Mouse (Mus musculus) hindbrain, embryonic 13.5 days (tissue): Measurements from ENCODE around the gene Mfap2. TPM values are rescaled to one million over a fixed set of nuclear protein-coding genes. Genes with fewer than 3 reads are reported as not detected.

Experiments
- ATAC-seq: fragments of 200-750 bp; cut with Nextera tagmentation; 2 replicates; pipeline ENCODE4 v1.8.0; 2017; ENCODE audit warnings: moderate TSS enrichment; ENCODE audit not compliant: low FRiP score
- H3K27ac ChIP-seq: fragments of 300-500 bp; sonication (generic); 2 replicates; pipeline ENCODE4 v1.5.1; 2015; ENCODE audit warnings: inconsistent platforms, mild to moderate bottlenecking, moderate library complexity
- H3K27me3 ChIP-seq: fragments of 300-500 bp; sonication (generic); 2 replicates; pipeline ENCODE4 v1.6.1; 2015; ENCODE audit warnings: mild to moderate bottlenecking, inconsistent platforms
- H3K36me3 ChIP-seq: fragments of 300-500 bp; sonication (generic); 2 replicates; pipeline ENCODE4 v1.6.1; 2015; ENCODE audit warnings: mild to moderate bottlenecking, inconsistent platforms
- H3K4me1 ChIP-seq: fragments of 300-500 bp; sonication (generic); replicated peaks from 2 replicates; pipeline ENCODE4 v1.6.1; 2015; ENCODE audit warnings: inconsistent platforms
- H3K4me2 ChIP-seq: fragments of 300-500 bp; sonication (generic); 2 replicates; pipeline ENCODE4 v1.6.1; 2015; ENCODE audit warnings: inconsistent platforms, mild to moderate bottlenecking, moderate library complexity
- H3K4me3 ChIP-seq: fragments of 300-500 bp; sonication (generic); 2 replicates; pipeline ENCODE4 v1.5.1; 2015; ENCODE audit warnings: mild to moderate bottlenecking, inconsistent platforms
- H3K9ac ChIP-seq: fragments of 300-500 bp; sonication (generic); 2 replicates; pipeline ENCODE4 v1.6.1; 2015; ENCODE audit warnings: mild to moderate bottlenecking, inconsistent platforms
- H3K9me3 ChIP-seq: fragments of 300-500 bp; sonication (generic); 2 replicates; pipeline ENCODE4 v1.6.1; 2016; ENCODE audit warnings: inconsistent platforms
- WGBS: fragments of 180-500 bp; shearing (Covaris S2); methylation state at CpG from one replicate; pipeline ENCODE4 v1.1.7; 2015; 5-methylcytosine and 5-hydroxymethylcytosine counted together
- polyA plus RNA-seq: library from polyadenylated mRNA; unstranded; fragments of >200 nt; fragmentation: Nextera tagmentation; extraction: Ambion mirVana; gene quantifications from 2 replicates; pipeline ENCODE4 v1.2.1, GENCODE M21; 2015

The Mfap2 gene
- polyA plus RNA-seq, 1 experiment from 2014 or later = 198 TPM

DNA sequence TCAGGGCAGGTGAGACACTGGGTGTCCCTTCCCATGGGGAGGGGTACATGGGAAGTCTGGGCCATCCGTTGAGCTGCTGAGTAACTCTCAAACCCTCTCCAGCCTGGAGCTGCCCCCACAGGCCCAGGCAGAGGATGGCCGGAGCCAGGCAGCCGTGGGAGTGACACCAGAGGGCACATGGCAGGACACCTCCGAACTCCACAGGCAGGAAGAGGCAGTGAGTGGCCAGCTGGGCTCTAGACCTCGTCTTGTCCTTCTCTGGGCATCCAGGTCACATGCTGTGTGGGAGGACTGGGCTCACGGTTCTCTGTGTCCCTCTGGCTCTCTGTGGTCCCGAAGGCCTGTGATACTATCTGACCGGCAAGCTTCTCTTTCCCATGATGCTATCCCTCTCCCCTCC, 16.4 kb upstream of the Mfap2 start:
- Histone ChIP-seq H3K36me3 (peaks cover 72% of the 10 kb centered on the region), H3K27ac (no peak overlapping the region), H3K27me3 (no peaks in the 10 kb centered on the region), H3K9ac (no peak overlapping the region), H3K4me2 (no peak overlapping the region), H3K9me3 (no peaks in the 10 kb centered on the region), H3K4me3 (no peak overlapping the region), H3K4me1 (peaks cover 27% of the 10 kb centered on the region)
- ATAC-seq = no peak
- 86% methylated on average over 8 of the region's 8 CpGs for WGBS

DNA sequence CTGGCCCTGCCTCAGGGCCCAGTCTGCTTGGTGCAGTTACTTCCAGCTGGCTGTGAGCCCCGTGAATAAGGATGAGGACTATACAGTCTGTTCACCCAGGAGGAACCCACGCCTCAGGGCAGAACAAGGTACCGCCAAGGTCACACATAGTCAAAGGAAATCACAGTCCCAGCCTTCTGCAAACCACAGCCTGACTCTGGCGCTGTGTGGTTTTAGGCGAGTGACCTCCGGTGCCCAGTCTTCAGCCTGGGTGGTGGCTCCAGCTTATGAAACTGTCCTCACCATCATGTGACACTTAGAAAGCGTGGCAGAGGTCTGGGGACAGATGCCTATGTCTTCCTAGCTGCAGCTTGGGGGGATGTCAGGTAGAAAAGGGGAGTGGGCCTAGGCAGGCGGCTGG, 14.4 kb upstream of the Mfap2 start:
- no peak for ATAC-seq
- Histone ChIP-seq H3K27ac (no peak overlapping the region), H3K4me2 (no peak overlapping the region), H3K4me1 (peaks cover 8% of the 10 kb centered on the region; the same call in 1 of the 2 replicates), H3K36me3 (peaks cover 88% of the 10 kb centered on the region), H3K4me3 (no peak overlapping the region), H3K9me3 (no peaks in the 10 kb centered on the region), H3K9ac (no peak overlapping the region), H3K27me3 (no peaks in the 10 kb centered on the region)
- 97% methylated on average over 8 of the region's 8 CpGs for WGBS

DNA sequence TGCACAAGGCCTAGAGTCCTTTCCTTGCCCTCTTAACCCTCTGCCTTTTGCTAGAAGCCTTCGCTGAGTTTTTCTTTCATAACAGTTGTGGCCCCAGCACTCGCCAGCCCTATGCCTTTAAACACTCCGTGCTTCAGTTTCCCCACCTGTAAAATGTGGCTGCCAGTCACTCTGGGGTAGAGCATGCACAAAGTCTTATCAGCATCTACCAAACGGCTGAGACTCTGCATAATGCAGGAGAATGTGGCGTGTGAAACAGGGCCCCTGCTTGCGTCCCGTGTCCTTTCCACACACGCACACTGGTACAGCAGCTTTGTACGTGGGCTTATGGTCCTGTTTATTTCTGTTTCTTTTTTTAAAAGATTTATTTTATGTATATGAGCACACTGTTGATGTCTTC, 13.4 kb upstream of the Mfap2 start:
- no peak for ATAC-seq
- Histone ChIP-seq H3K9ac (no peak overlapping the region), H3K36me3 (peaks cover 98% of the 10 kb centered on the region), H3K27ac (no peak overlapping the region), H3K4me2 (no peak overlapping the region), H3K9me3 (no peaks in the 10 kb centered on the region), H3K4me1 (peaks cover 1% of the 10 kb centered on the region; the same call in 1 of the 2 replicates), H3K4me3 (no peak overlapping the region), H3K27me3 (no peaks in the 10 kb centered on the region)
- WGBS = 95% methylated on average over 9 of the region's 9 CpGs

DNA sequence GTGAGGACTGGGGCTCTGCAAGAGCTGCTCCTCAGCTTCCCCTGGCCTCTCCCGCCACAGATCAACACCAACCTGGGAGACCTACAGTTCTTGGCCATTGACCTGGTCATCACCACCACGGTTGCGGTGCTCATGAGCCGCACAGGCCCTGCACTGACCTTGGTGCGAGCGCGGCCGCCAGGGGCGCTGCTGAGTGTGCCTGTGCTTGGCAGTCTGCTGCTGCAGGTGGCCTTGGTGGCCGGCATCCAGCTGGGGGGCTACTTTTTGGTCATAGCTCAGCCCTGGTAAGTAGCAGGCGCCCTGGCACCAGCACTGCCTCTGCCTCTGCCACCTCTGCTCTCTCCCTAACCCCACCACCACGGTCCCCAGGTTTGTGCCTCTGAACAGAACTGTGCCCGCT, 4.2 kb upstream of the Mfap2 start:
- no peak overlapping the region for H3K4me2 ChIP-seq
- no peak overlapping the region for H3K27ac ChIP-seq
- H3K4me1 ChIP-seq = peaks cover 9% of the 10 kb centered on the region
- H3K36me3 ChIP-seq = peaks cover 74% of the 10 kb centered on the region
- ATAC-seq = no peak
- H3K4me3 ChIP-seq = no peak overlapping the region
- H3K27me3 ChIP-seq = no peaks in the 10 kb centered on the region
- no peaks in the 10 kb centered on the region for H3K9me3 ChIP-seq
- 80% methylated on average over 13 of the region's 13 CpGs for WGBS
- no peak overlapping the region for H3K9ac ChIP-seq

DNA sequence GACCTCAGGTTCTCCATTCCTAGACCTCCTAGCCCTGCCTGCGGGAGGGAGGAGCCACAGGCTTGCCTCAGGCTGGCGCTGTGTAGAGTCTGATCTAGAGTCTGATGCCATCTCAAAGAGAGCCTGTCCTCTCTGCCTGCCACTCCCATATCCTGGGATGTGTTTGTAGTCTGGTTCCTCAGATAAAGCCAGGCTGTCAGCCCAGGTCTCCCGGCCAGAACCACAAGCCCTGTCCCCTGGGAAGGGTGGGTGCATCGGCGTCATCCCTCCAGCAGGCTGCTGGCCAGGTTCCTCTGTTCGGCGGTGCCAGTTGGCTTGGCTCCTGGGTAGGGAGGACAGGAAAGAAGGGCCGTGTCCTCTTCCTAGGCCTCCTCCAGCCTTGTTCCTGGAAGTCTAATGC, 2.2 kb upstream of the Mfap2 start:
- Histone ChIP-seq H3K4me1 (peaks cover 30% of the 10 kb centered on the region), H3K27ac (no peak overlapping the region), H3K36me3 (peaks cover 58% of the 10 kb centered on the region), H3K9ac (no peak overlapping the region), H3K27me3 (no peaks in the 10 kb centered on the region), H3K9me3 (no peaks in the 10 kb centered on the region), H3K4me2 (no peak overlapping the region), H3K4me3 (no peak overlapping the region)
- 88% methylated on average over 8 of the region's 8 CpGs for WGBS
- no peak for ATAC-seq

DNA sequence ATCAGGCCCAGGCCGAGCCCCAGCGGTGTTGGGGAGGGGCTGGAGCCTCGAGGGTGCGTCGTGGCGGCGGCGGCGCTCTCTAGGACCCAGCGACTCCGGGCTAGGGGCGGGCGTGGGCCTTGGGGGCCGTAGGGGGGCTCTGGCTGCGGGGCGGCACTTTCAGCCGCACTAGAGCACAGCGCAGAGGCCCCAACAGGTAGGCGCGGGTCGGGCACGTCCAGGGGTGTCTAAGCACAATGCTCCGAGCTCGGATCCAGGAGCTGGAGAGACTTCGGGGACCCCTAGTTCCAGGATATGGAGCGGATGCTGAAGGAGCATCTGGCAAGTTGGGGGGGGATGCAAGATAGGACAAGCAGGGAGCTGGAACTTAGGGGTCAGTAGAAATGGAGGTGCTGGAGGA, 308 bp downstream of the Mfap2 start:
- peaks cover 48% of the 10 kb centered on the region for H3K4me1 ChIP-seq
- peak overlapping the region; percentile 73 for H3K4me3 ChIP-seq
- peaks cover 58% of the 10 kb centered on the region for H3K36me3 ChIP-seq
- H3K27ac ChIP-seq = peak overlapping the region; percentile 87
- peak overlapping the region; percentile 86 for H3K4me2 ChIP-seq
- no peaks in the 10 kb centered on the region for H3K27me3 ChIP-seq
- peak; percentile 80 for ATAC-seq
- H3K9ac ChIP-seq = peak overlapping the region; percentile 87
- 0% methylated on average over 26 of the region's 26 CpGs for WGBS
- H3K9me3 ChIP-seq = no peaks in the 10 kb centered on the region

DNA sequence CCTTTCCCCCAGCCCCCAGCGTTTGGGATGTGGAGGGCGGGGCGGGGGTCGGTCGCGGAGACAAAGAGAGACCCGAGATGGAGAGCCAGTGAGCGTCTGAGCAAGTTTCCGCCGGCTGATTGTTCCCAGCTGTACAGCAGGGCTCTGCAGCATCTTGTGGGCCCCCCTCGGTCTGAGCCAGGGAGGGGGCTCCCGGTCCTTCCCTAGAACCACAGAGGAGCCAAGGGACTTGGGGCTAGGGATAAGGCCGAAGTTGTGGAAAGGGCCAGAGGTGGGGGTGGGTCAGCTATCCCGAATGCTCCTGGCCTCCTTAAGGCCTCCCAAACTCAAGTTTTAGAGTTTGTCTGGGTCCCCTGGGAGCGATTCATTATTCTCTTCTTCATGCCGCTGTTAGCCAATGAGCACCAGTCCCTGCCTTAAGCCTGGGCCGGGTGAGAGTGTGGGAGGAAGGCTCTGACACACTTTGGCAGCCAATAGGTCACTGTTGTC, 767 bp downstream of the Mfap2 start:
- peak overlapping the region; percentile 87 for H3K27ac ChIP-seq
- peak overlapping the region; percentile 73 for H3K4me3 ChIP-seq
- peaks cover 48% of the 10 kb centered on the region for H3K4me1 ChIP-seq
- no peaks in the 10 kb centered on the region for H3K27me3 ChIP-seq
- peaks cover 58% of the 10 kb centered on the region for H3K36me3 ChIP-seq
- peak; percentile 60 for ATAC-seq
- H3K4me2 ChIP-seq = peak overlapping the region; percentile 86
- peak overlapping the region; percentile 87 for H3K9ac ChIP-seq
- H3K9me3 ChIP-seq = no peaks in the 10 kb centered on the region
- 0% methylated on average over 17 of the region's 17 CpGs for whole genome bisulfite sequencing

DNA sequence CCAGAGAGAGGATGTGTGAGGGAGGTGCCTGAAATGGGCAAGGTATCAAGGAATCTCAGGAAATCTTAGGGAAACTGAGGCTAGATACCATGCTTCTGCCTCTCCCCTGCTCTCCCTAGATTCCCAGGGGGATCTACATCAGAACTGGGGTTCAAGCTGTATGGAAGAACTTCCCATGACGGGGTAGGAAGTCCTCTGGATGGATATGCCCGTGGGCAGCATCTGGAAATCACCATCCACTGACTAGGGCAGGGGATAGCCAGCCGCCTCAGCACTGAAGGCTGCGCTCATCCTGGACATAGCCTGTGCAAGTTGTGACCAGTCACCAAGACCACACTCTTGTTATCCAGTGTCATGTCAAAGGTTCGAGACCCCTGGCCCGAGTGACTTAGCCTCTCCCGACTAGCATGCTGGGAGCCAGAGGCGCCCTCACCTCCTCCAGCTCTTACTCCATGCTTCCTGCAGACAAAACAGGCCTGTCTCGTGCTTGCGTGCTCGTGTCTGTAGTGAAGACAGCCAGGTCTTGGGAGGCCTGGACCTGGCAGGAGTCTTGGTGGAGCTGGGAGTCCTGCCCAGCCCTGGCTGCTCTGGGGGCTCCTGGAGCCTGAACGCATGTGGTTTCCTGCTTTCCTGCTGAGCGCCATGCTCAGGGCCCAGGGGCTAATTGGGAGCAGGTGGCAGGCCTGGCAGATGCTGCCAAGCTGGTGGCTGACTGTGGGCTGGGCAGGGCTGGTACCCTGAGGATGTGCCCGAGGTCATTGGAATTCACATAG, 1.5 kb downstream of the Mfap2 start:
- WGBS = 38% methylated on average over 14 of the region's 14 CpGs

DNA sequence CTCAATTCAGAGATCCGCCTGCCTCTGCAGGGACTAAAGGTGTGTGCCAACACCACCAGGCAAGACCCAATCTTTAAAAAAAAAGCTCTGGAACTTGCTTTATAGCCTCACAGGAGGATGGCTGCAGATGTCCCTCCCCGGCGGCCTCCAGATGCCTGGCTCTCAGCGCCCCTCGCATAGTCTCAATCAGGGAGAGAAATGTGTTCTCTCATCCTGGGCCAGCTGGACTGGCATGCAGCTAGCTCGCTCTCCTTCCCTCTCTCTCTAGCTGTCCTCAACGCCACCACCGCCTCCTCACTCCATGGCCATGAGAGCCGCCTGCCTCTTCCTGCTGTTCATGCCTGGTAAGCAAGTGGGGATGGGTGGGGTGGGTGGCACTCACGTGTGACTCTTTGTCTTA, 2.3 kb downstream of the Mfap2 start:
- Histone ChIP-seq H3K4me1 (peaks cover 54% of the 10 kb centered on the region), H3K27ac (peak overlapping the region; percentile 87), H3K27me3 (no peaks in the 10 kb centered on the region), H3K4me2 (peak overlapping the region; percentile 86), H3K9ac (peak overlapping the region; percentile 87), H3K9me3 (no peaks in the 10 kb centered on the region), H3K4me3 (no peak overlapping the region), H3K36me3 (peaks cover 60% of the 10 kb centered on the region)
- WGBS = 67% methylated on average over 10 of the region's 10 CpGs
- no peak for ATAC-seq

More for the DNA sequence above, 1.5 kb downstream of the Mfap2 start:
- peaks cover 48% of the 10 kb centered on the region for H3K4me1 ChIP-seq
- ATAC-seq = peak; percentile 11; the same call in 1 of the 2 replicates
- no peaks in the 10 kb centered on the region for H3K27me3 ChIP-seq
- peak overlapping the region; percentile 86 for H3K4me2 ChIP-seq
- peaks cover 58% of the 10 kb centered on the region for H3K36me3 ChIP-seq
- peak overlapping the region; percentile 87 for H3K9ac ChIP-seq
- H3K4me3 ChIP-seq = peak overlapping the region; percentile 73
- H3K9me3 ChIP-seq = no peaks in the 10 kb centered on the region
- H3K27ac ChIP-seq = peak overlapping the region; percentile 87

DNA sequence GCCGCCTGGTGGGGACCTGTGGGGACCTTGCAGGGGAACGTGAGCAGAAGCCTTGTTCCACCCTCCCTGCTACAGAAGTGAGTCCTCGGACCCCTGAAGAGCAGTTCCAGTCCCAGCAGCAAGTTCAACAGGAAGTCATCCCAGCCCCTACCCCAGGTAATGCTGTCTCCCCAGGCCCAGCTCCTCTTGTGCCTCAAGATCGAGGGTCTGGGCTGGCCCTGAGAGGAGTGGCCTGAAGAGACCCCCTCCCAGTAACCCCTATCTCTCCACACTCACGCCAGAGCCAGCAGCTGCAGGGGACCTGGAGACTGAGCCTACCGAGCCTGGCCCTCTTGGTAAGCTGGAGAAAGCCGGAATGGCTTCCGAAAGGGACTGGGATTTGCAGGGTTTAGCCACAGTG, 3.9 kb downstream of the Mfap2 start:
- Histone ChIP-seq H3K27me3 (no peaks in the 10 kb centered on the region), H3K27ac (peak overlapping the region; percentile 2; the same call in 1 of the 2 replicates), H3K4me2 (no peak overlapping the region), H3K9me3 (no peaks in the 10 kb centered on the region), H3K4me3 (no peak overlapping the region), H3K36me3 (peaks cover 60% of the 10 kb centered on the region), H3K9ac (0 out of 2 replicates have a peak overlapping the region, but pooled peaks have one; percentile 26), H3K4me1 (peaks cover 66% of the 10 kb centered on the region)
- no peak for ATAC-seq
- WGBS = 74% methylated on average over 8 of the region's 8 CpGs

DNA sequence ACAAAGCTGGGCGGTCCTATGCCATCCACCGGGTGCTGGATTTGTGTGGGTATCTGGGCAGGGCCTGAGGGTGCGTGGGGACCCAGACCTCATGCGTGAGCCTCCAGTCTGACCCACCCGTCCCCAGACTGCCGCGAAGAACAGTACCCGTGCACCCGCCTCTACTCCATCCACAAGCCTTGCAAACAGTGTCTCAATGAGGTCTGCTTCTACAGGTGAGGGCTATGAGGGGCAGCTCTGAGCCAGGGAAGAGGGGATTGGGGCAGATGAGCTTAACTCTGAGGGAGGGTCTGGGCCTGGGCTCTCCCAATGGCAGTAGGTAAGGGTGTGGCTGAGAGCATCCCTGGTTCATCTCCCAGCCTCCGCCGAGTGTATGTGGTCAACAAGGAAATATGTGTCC, 4.6 kb downstream of the Mfap2 start:
- H3K27me3 ChIP-seq = no peaks in the 10 kb centered on the region
- H3K4me2 ChIP-seq = no peak overlapping the region
- 93% methylated on average over 11 of the region's 11 CpGs for WGBS
- H3K4me3 ChIP-seq = no peak overlapping the region
- H3K9ac ChIP-seq = peak overlapping the region; percentile 26; the same call in 1 of the 2 replicates
- H3K36me3 ChIP-seq = peaks cover 62% of the 10 kb centered on the region
- peaks cover 72% of the 10 kb centered on the region for H3K4me1 ChIP-seq
- ATAC-seq = no peak
- no peaks in the 10 kb centered on the region for H3K9me3 ChIP-seq
- no peak overlapping the region for H3K27ac ChIP-seq

DNA sequence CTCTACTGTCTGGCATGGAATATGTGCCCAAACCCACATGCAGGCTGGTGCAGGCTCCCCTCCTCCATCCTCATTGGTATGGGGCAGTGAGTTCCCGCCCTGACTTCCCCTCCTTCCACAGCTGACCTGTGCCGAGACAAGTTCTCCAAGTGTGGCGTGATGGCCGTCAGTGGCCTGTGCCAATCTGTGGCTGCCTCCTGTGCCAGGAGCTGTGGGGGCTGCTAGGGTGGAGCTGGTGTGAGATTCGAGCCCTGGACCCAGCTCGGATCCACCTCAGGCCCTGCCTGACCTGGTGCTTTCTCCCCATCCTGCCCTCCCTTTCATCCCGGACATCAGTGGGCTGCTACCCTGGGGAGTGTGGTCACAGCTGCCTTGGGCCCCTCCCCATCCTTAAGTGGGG, 5.1 kb downstream of the Mfap2 start:
- H3K36me3 ChIP-seq = peaks cover 67% of the 10 kb centered on the region
- H3K9me3 ChIP-seq = no peaks in the 10 kb centered on the region
- WGBS = 72% methylated on average over 7 of the region's 7 CpGs
- H3K9ac ChIP-seq = peak overlapping the region; percentile 26; the same call in 1 of the 2 replicates
- H3K27me3 ChIP-seq = no peaks in the 10 kb centered on the region
- no peak overlapping the region for H3K4me2 ChIP-seq
- no peak overlapping the region for H3K4me3 ChIP-seq
- peaks cover 72% of the 10 kb centered on the region for H3K4me1 ChIP-seq
- H3K27ac ChIP-seq = no peak overlapping the region
- no peak for ATAC-seq

DNA sequence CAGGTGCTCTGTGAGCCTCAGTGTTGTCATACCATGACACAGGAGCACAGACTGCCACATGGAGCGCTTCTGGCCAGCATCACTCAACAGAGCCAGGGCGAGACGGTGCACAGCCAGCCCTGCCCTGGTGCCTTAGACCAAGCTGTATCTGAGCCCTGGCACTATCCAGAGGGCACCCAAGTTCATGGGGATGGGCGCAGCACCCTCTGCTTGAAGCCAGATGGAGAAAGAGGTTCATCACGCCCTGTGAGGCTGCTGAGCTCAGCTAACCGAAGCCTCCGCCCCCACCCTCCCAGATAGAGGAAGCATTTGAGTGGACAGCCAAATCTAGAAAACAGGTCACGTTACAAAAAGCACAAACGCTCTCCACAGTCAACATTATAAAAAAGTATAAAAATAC, 6.1 kb downstream of the Mfap2 start:
- no peak for ATAC-seq
- H3K9me3 ChIP-seq = no peaks in the 10 kb centered on the region
- H3K36me3 ChIP-seq = peaks cover 67% of the 10 kb centered on the region
- WGBS = 87% methylated on average over 9 of the region's 9 CpGs
- 0 out of 2 replicates have a peak overlapping the region, but pooled peaks have one; percentile 43 for H3K9ac ChIP-seq
- no peak overlapping the region for H3K27ac ChIP-seq
- H3K27me3 ChIP-seq = no peaks in the 10 kb centered on the region
- H3K4me1 ChIP-seq = peaks cover 76% of the 10 kb centered on the region
- no peak overlapping the region for H3K4me2 ChIP-seq
- no peak overlapping the region for H3K4me3 ChIP-seq
